Comparison of ENCODE assay signal across 8 mouse cellular contexts in genomic region chr6:113077569-113078030, GRCm38 (mm10). TPM values are rescaled to one million over a fixed set of nuclear protein-coding genes. Genes with fewer than 3 reads are reported as not detected.
DNase-seq lines count a peak whose midpoint lies in the region; ATAC-seq and TF ChIP-seq lines count a peak whose summit lies in the region.

No protein-coding gene starts in this region.

- no peak for ATAC-seq in intestine, embryonic 14.5 days (replicated peaks; ENCODE audit: low FRiP score, low TSS enrichment, low read depth)

- TF ChIP-seq POLR2A in myocyte (IDR thresholded peaks at IDR 0.05; ENCODE audit: insufficient read length, low read depth): peak; percentile 80

- H3K9me3 ChIP-seq in embryonic facial prominence, embryonic 10.5 days: no peaks in the 10 kb centered on the region
- H3K9me3 ChIP-seq in intestine, embryonic 14.5 days (ENCODE audit: control insufficient read depth, low read length): no peaks in the 10 kb centered on the region

- peak overlapping the region; percentile 78 for H3K4me3 ChIP-seq in left cerebral cortex, adult 2 months
- peak overlapping the region; percentile 96 for H3K4me3 ChIP-seq in embryonic facial prominence, embryonic 10.5 days
- peak overlapping the region; percentile 80 for H3K4me3 ChIP-seq in intestine, embryonic 14.5 days (ENCODE audit: low read depth, low read length)
- H3K4me3 ChIP-seq in myocyte: peak overlapping the region; percentile 76

- WGBS in embryonic facial prominence, embryonic 10.5 days: under 1% methylated on average over 28 of the region's 28 CpGs
- WGBS in intestine, embryonic 14.5 days: under 1% methylated on average over 28 of the region's 28 CpGs

- H3K9ac ChIP-seq in intestine, embryonic 14.5 days (ENCODE audit: low read length): peak overlapping the region; percentile 98

- H3K79me2 ChIP-seq in myocyte (ENCODE audit: control insufficient read depth, insufficient read depth): peaks cover 84% of the 10 kb centered on the region

- no peak for TF ChIP-seq CTCF in left cerebral cortex, adult 2 months (IDR thresholded peaks at IDR 0.05)

- H3K27me3 ChIP-seq in embryonic facial prominence, embryonic 10.5 days (replicated peaks; ENCODE audit: low read depth, poor library complexity, severe bottlenecking): no peaks in the 10 kb centered on the region
- no peaks in the 10 kb centered on the region for H3K27me3 ChIP-seq in intestine, embryonic 14.5 days (replicated peaks; ENCODE audit: control insufficient read depth, insufficient read depth, low read length)
- no peaks in the 10 kb centered on the region for H3K27me3 ChIP-seq in myocyte (ENCODE audit: control insufficient read depth, insufficient read depth, insufficient read length)

- peak overlapping the region; percentile 99 for H3K27ac ChIP-seq in left cerebral cortex, adult 2 months
- peak overlapping the region; percentile 100 for H3K27ac ChIP-seq in embryonic facial prominence, embryonic 10.5 days (replicated peaks)
- H3K27ac ChIP-seq in intestine, embryonic 14.5 days (ENCODE audit: low read depth): peak overlapping the region; percentile 100

- H3K36me3 ChIP-seq in embryonic facial prominence, embryonic 10.5 days (replicated peaks): peaks cover 10% of the 10 kb centered on the region
- no peaks in the 10 kb centered on the region for H3K36me3 ChIP-seq in intestine, embryonic 14.5 days (ENCODE audit: control insufficient read depth, insufficient read depth, low read length)
- H3K36me3 ChIP-seq in myocyte (ENCODE audit: control insufficient read depth, insufficient read depth): peaks cover 7% of the 10 kb centered on the region

- H3ac ChIP-seq in myocyte (ENCODE audit: control insufficient read depth, insufficient read length): peak overlapping the region; percentile 89

- H3K4me2 ChIP-seq in intestine, embryonic 14.5 days (ENCODE audit: low read length): peak overlapping the region; percentile 98
- peak overlapping the region; percentile 76 for H3K4me2 ChIP-seq in myocyte (ENCODE audit: low read depth)

- peaks cover 53% of the 10 kb centered on the region for H3K4me1 ChIP-seq in embryonic facial prominence, embryonic 10.5 days
- H3K4me1 ChIP-seq in intestine, embryonic 14.5 days (replicated peaks; ENCODE audit: control insufficient read depth, insufficient read depth, low read length): peaks cover 34% of the 10 kb centered on the region

- intact Hi-C loops in left cerebral cortex, adult 2 months (cut with DNase I): loop anchor here (1.0 kb wide), 1 partner anchor 229 kb away; no protein-coding TSS in a partner anchor
- intact Hi-C loops in left cerebral cortex, postnatal 25 days (cut with DNase I): loop anchor here (1.0 to 2.0 kb wide), 2 partner anchors 22 to 229 kb away; partner anchors contain the start of gene Brpf1

- peak in 1 of 2 experiments; percentile 19 for DNase-seq in left cerebral cortex, adult 2 months (ENCODE audit: extremely low spot score in 1 of 2, low spot score in 2 of 2)
- no peak for DNase-seq in left cerebral cortex, postnatal 25 days (ENCODE audit: low spot score in 2 of 2)
- no peak for DNase-seq in embryonic facial prominence, embryonic 10.5 days (ENCODE audit: low spot score)
- DNase-seq in intestine, embryonic 14.5 days (ENCODE audit: low spot score): no peak
- DNase-seq in layer of hippocampus, postnatal 25 days (ENCODE audit: extremely low spot score in 1 of 2, low spot score in 1 of 2): no peak
- DNase-seq in cerebellum, adult 11 months: no peak
- DNase-seq in right cerebral cortex, postnatal 10 days (ENCODE audit: low spot score in 2 of 2): no peak

TF ChIP-seq in myocyte, 11 proteins besides CTCF, POLR2A, EP300 and RAD21:
- TF ChIP-seq USF1 (IDR thresholded peaks at IDR 0.05; ENCODE audit: low read depth) (no peak), POLR2AphosphoS2 (IDR thresholded peaks at IDR 0.05; ENCODE audit: insufficient read length, low read depth) (peak; percentile 58)

RNA-seq across cellular contexts. Expression of gene Setd5, which starts 0.4 kb away (rescaled TPM):
- 100 to 1,000 TPM; 116 to 119 TPM for total RNA-seq in left cerebral cortex, adult 2 months (2021)
- 100 to 1,000 TPM; 108 to 122 TPM for total RNA-seq in left cerebral cortex, postnatal 25 days (2021)
- polyA plus RNA-seq in embryonic facial prominence, embryonic 10.5 days (2016; fragmentation: Nextera tagmentation; extraction: Ambion mirVana): 85.8 and 90.1 TPM in 2 replicates
- 90.0 and 91.5 TPM in 2 replicates for polyA plus RNA-seq in intestine, embryonic 14.5 days (2014; fragmentation: Nextera tagmentation; extraction: Ambion mirVana)
- 21.8 TPM for polyA plus RNA-seq in myocyte (2012; fragmentation: generic; extraction: Trizol)
- total RNA-seq in layer of hippocampus, postnatal 25 days (2021): 100 to 1,000 TPM in 1 of 2 experiments, 10 to 100 TPM in 1; 92.7 to 121 TPM

RNA-seq across cellular contexts. Expression of gene Thumpd3, which starts 31.6 kb away (rescaled TPM):
- 10 to 100 TPM; 28.2 to 28.9 TPM for total RNA-seq in left cerebral cortex, adult 2 months (2021)
- total RNA-seq in left cerebral cortex, postnatal 25 days (2021): 10 to 100 TPM; 29.4 TPM
- 65.8 and 66.2 TPM in 2 replicates for polyA plus RNA-seq in embryonic facial prominence, embryonic 10.5 days (2016; fragmentation: Nextera tagmentation; extraction: Ambion mirVana)
- 48.2 and 48.9 TPM in 2 replicates for polyA plus RNA-seq in intestine, embryonic 14.5 days (2014; fragmentation: Nextera tagmentation; extraction: Ambion mirVana)
- polyA plus RNA-seq in myocyte (2012; fragmentation: generic; extraction: Trizol): 22.9 TPM
- 10 to 100 TPM; 34.3 to 42.3 TPM for total RNA-seq in layer of hippocampus, postnatal 25 days (2021)
